Mouse (Mus musculus) induced T-regulatory cell, adult 2 months (primary cell): ENCODE data around the gene Ttc21a.
"Not testable (repeated sequence)": the region's sequence is repeated elsewhere in the genome, so short reads cannot be mapped to it uniquely, and the experiment has no call there.

Experiments used
- DNase-seq: peaks from one replicate; pipeline ENCODE4 v3.0.0-alpha.2; 2012; ENCODE audit warnings: low read depth

Gene Ttc21a

DNA sequence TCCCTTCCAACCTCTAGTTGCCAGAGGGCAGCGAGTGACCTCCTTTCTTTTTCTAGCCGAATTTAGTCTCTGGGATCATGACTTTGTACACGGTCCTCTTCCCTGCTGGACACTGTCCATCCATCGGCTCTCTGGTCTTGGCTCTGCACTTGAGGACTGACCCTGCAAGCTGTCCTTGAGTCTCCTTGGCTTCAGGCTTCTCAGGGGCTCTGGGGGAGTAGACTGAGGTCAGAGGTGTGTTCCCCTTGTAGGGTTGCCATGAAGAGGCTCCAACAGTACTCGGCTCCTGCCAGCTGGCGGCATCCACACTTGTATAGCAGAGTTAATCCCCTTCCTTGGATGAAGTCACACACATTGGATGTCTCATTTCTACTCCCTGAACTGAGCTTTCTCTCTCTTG, 62.2 kb downstream of the Ttc21a start:
- DNase-seq, result no peak

DNA sequence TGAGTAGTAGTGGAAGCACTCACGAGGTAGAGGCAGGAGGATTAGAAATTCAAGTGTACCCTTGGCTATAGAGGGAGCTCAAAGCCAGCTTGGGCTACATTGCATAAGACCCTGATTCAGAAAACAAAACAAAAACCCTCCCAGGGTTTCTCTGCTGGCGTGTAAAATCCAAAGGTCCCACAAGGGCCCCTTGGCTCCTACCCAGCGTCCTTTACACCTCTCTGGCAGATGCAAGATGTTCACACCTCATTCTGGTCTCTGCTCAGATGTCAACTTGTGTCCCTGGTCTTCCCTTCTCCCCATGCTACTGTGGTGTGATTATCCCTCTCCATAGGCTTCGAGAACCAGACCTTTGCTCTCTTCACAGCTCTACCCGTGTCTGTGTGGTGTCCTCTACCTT, 63.4 kb downstream of the Ttc21a start:
- no peak for DNase-seq

DNA sequence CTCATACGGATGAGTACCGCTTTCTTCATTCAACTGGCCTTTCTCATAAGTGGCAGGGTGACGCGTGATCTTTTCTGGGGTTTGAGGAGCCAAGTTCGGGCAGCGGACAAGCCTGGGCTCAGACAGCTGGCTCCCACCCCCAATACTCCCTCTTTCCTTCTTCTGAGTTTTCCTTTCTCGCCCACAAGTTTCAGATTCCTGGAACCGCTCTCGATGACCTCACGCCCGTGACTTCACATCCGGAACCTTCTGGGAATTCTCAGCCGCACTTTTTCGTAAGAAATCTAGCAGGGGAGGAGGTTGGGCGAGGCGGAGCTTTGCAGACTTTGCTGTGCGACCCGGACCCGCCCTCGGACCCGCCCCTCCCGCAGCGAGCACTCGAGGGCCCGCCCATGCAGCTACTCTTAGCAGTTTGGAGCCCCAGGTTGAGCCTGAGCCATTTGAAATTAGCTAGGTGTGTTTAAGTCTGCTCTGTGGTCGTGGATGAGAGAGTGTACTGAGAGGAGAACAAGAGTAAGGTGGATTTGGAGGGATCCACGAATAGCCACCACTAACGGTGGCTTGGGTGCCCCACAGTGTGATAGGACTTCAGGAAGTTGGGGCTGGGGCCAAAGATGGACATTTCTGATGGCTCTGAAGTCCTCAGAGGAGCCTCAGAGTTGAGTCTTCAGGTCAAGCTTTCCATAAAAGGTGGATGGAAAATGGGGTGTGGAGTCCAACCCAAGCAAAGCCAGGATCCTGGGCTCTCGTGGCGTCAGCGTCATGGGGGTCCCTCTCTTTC, 64.7 kb downstream of the Ttc21a start:
- peak; percentile 93 for DNase-seq

DNA sequence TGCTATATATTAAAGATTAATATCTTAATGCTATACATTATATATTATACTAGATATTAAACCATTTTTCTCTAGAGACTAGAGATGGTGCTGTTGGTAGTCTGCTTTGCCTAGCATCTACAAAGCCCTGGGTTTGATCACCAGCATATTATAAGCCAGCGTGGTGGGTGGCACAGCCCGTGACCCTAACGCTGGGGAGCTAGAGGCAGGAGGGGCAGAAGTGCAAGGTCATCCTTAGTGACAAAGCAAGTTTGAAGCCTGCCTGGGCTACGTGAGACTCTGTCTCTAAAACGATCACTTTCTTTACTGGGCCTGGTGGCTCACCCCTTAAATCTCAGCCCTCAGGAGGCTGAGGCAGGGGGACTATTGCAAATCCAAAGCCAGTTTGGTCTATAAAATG, 65.5 kb downstream of the Ttc21a start:
- no peak for DNase-seq

DNA sequence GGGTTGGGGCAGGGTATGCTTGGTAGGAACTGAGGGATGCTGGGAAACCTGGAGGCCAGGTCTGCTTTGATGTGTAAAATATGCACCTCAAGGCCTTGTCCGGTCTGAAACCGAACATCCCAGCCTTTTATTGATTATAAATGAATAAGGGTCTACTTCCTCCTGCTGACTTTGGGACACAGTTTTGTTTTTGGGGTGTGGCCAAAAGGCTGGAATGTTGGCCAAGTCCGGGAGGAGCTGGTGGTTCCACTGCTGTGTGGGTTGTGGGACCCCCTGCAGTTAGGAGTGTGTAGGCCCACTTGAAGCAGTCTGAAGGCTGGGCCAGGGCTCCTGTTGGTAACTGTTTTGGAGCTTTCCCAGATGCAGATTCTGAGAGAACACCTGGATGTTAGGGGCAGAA, 68.5 kb downstream of the Ttc21a start:
- no peak for DNase-seq

DNA sequence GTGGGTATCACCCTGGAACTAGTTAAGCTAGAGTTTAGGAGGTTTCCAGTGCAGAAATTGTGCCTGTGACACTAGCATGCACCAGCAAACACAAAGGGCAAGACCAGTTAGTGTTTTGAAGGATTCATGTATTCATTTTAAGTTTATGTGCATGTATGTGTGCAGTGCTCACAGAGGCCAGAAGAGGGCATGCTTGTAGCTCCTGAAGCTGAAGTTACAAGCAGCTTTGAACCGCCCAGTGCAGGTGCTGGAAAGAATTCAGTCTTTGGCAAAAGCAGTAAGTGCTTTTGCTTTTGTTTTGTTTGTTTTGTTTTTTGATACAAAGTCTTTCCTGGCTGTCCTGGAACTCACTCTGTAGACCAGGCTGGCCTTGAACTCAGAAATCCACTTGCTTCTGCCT, 70.4 kb downstream of the Ttc21a start:
- peak; percentile 54 for DNase-seq

DNA sequence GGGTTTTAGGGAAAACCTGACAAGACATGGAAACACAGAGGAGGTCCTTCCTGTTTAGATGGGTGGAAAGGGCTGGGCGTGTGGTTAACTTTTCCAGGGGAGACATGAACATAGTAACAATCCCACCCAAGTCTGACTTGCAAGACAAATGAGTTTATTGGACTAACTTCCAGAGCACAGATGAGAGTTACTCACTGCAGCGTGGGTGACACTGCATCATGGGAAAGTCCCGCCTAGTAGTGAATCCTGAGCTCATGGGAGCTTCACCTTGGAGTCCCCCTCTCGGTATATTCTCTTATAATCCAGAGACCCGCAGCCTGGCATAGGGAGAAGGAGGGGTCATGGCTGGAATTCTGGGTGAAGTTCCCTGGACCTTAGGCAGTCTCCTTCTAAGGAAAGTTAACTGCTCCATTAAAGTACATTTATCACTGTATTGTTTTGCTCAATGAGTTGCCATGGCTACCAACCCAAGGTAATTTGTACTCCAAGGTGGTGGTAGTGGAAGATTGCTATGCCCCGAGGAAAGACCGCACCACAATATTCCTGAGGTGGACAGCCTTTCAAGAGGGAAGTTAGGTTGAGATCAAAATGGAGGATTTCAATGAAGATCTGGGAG, 71.9 kb downstream of the Ttc21a start:
- DNase-seq, result peak; percentile 72

DNA sequence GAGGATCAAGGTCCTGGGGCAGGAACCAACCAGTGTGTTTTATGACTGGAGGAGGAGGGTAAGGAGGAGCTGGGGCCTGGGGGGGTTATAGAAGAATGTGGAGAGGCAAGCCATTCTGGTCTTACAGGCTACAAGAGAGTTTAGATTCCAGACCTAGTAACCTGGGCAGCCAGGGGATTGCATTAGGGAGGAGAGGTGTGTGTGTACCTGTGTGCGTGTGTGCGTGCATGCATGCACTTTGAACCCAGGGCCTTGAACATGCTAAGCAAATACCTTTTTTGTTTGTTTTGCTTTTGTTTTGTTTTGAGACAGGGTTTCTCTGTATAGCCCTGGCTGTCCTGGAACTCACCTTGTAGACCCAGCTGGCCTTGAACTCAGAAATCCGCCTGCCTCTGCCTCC, 72.5 kb downstream of the Ttc21a start:
- DNase-seq, result no peak

DNA sequence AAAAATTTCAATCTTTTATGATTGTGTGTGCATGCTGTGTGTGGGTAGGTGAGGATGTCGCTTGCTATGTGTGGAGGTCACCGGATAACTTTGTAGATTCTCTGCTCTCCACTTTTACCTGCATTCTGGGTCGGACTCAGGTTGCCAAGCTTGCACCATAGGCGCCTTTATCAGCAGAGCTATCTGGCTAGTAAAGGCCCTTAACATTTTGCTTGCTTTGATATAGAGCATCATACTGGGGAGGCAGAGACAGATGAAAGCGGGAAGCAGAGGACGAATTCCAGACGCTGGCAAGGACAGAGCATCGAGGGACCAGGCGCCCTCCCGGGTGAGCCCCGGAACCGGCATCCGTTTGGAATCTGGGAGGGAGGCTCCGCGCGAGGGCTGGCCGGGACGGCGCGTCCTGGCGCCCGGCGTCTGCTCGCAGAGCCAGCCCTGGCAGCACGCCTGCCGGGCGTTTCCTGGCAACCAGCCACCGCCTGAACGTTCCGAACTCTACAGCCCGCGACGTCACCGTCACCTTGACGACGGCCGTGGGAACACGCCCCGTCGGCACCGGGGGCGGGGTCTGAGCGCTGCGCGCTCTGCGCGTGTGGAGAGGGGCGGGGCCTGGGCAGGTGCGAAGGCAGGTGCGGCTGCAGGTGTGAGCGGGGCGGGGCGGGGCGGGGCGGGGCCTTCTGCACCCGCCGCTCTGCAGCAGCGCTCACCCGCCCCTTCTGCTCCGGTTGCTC, 73.5 kb downstream of the Ttc21a start:
- peak; percentile 98 for DNase-seq

DNA sequence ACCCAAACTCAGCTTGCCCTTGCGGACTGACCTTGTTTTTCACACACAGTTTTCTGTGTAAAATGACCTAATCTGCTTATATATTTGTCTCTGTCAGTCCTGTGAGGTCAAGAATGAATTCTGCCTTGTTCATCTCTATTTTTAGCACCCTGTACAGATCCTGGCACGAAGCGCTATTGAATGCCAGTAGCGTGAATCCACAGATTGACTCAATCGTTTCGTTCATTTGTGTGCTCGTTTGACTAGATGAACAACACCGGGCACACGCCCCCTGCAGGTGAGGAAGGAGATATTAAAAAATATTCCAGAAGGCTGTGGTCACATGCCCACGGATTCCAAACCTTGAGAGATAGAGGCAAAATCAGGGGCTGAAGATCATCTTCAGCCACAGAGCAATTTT, 74.1 kb downstream of the Ttc21a start:
- peak; percentile 87 for DNase-seq

DNA sequence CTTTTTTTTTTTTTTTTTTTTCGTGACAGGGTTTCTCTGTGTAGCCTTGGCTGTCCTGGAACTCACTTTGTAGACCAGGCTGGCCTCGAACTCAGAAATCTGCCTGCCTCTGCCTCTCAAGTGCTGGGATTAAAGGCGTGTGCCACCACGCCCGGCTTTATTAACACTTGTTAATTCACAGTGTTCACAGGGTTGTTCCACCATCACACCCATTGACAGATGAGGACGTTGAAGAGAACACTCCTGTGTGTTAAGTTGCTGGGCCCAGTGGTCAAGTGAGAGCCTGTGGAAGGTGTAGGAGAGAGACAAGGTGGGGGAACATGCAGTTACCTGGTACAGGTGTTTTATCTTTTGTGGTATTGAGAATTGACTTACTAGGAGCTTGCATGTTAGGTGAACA, 74.8 kb downstream of the Ttc21a start:
- not testable (repeated sequence) for DNase-seq

DNA sequence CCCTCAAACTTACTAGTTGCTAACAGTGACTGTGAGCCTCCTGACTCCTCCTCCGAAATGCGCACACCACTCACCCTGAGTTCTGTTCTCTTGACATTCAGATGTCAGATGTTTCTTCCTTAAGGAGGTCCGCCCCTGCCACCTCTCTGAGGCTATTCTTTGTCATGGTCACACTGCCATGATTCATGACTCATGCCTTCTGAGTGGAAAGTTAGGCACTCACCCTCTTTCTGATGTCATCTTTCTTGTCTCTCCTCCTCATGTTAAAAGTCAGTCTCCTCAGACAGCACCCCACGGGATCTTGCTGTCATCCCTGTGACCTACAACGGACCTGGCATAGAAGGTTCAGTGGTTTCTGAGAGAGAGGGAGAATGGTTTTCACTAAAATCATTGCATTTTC, 75.4 kb downstream of the Ttc21a start:
- DNase-seq, result peak; percentile 62

DNA sequence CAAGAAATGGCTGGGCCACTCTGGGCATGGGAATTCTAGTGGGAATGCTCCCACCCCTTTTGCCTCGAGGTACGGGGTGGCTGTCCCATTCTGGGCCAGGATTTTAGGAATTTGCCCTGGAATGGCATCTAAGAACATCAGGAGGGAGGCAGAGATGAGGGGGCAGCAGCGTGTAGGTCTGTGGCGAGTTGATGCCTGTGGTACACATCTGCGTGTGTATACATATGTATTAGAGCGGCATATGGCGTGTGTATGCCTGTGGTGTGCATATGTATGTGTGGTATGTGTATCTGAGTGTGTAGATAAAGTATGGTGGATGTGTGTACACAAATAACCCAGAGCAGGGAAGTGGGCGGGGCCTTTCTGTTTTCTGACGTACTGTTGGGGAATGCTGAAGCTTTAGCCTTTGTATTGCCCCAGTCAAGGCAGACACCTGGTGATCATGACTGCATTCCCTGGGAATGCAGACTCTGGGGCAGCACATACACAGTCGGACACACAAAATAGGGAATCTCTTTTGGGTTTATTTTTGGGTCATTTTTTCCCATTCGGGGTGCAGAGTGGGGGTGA, 75.9 kb downstream of the Ttc21a start:
- DNase-seq, result no peak

DNA sequence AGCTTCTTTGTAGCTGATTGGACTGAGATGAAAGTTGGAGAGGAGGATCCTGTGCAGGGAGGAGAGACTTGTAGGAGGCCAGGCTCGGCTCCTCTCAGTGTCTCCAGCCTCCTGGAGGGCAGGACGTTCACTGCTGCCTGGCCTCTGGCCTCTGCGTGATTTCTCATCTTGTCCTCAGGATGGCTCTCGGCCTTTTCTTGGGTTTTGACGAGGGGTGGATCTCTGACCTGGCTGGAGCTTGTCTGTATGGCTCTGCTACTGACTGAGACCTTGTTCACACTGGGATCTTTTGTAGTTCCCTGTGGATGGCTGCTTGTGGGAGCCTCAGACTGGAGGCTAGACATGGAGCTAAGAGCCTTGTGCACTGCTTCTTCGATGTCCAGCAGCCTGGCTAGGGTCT, 77.4 kb downstream of the Ttc21a start:
- DNase-seq, result no peak

DNA sequence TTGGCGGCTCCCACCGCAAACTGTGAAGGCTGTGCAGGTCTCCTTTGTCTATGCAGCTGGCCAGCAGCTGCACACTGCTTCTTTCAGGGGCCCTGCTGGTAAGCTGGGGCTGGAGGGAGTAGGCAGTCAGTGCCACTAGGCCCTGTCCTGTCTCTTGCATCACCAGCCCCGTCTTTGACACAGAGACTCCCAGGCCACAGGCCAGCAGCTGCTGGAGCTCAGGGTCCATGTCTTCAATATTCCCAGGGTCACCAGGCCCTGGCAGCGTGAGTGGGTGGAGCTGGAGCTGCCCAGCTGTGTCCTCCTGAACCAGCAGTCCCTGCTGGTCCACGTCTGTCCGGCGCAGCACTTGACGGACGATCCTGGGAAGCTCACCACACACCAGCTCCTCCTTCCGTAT, 79.5 kb downstream of the Ttc21a start:
- DNase-seq, result no peak
